Mouse (Mus musculus) embryo, embryonic 11 days (tissue): ENCODE data around the gene Nnmt.

ENCODE experiments used
- DNase-seq: peaks from one replicate; pipeline ENCODE4 v3.0.0-alpha.2; 2015

The Nnmt gene

DNA sequence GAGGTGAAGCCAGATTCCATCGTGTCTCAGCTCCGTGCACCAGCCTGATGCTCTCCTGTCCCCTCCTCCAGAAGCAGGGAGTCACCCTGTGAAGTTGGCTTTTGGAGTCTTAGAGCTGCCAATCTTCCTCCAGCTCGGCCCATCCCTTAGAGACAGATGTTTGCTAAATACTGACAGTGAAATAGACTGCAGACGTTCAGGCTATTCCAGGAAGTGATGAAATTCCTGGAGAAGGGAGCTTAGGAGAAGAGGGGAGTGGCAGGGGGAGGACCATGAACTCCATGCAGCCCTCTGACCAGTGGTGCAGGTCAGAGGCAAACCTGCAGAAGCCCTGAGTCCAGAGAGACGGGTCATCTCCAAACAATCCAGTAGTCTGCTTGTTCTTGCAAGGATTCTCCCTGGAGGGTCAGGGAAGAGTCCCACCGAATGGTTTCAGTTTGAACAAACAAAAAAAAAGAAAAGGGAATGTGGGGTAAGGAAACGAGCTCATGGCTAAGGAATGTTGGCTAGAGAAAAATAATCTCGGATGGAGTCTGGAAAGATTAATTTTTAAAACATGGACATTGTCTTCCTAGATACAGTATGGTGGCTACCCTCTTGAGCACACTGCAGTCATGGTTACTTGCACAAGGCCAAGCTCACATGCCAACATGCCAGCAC, at the start of gene Nnmt:
Gene Nnmt (minus strand): TSS at position 215 of the 660 bp plus-strand sequence.
- no peak for DNase-seq

DNA sequence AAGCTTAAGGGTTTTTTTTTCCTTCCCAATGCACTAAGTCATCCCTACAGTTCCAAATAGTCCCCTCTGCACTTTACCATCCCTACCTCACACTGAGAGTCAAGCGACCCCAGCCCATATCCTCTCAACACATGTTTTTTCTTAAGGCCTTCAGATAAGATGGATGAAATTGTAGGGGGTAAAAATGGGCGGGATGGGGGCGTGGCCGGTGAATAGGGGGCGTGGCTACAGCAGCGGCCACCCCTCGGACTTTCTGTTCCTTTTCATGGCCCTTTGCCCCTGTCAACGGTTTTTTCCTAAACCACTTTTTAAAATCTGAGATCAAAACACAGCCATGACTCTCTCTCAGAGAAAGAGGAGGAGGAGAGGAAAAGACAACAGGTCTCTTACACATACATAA, 49.8 kb upstream of the Nnmt start:
- no peak for DNase-seq

DNA sequence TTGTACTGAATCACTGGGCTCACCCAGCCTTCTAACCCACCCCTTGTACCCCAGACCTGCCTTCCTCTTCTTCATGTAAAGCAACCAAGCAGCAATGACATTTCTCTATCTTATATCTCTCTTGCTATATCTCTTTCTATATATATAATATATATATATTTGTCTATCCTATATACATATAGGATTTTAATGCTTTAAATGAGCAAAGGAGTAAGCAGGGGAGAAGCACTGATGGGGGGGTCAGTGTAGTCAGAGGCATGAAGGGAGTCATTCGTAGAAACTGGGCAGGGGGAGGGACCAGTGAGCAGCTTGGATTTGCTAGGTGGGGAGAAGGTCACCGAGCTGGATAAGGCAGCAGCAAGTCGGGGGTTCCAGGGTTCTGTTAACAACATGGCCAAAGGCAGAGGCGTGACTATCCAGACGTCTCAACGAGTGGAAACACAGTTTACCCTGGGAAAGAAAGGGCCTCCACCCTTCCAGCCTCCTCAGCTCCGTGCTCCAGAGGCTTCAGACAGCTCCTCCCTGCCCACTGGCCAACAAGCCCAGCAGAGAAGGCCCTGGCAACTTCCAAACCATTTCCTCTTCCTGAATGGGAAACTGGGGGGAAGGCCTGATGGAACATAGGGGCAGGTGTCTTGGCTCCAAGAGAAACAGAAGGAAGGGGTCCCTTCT, 48.6 kb upstream of the Nnmt start:
- no peak for DNase-seq

DNA sequence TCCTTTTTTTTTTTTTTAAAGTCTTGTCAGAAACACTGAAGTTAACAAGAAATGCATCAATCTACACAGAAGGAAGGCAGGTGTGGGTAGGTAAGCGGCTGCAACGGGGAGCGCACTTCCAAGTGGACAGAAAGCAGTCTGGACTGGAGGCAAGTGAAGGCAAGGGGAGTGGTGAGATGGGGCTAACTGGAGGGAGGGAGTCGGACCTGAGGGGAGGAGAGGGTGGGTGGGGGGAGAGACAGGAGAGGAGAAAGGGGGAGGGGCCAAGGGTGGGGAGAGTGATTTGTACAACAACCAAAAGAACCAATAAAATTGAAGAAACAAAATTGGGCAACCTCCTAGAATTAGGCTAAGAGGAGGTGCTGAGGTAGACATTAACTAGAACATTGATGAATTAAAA, 47.1 kb upstream of the Nnmt start:
- no peak for DNase-seq

DNA sequence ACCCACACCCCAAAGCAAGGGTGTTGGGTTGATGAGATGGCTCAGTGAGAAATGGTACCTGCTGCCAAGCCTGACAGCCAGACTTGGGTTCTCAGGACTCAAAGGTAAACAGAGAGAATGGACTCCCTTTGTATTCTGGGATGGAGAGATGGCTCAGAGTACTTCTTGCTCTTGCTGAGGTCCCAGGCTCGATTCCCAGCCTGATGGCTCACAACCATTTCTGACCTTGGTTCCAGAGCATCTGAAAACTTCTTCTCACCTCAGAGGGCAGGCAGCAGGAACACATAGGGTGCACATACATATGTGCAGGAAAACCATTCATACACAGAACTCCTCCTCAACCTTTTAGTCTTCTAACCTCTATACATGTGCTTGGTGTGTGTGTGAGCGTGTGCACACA, 45.9 kb upstream of the Nnmt start:
- DNase-seq, result no peak

DNA sequence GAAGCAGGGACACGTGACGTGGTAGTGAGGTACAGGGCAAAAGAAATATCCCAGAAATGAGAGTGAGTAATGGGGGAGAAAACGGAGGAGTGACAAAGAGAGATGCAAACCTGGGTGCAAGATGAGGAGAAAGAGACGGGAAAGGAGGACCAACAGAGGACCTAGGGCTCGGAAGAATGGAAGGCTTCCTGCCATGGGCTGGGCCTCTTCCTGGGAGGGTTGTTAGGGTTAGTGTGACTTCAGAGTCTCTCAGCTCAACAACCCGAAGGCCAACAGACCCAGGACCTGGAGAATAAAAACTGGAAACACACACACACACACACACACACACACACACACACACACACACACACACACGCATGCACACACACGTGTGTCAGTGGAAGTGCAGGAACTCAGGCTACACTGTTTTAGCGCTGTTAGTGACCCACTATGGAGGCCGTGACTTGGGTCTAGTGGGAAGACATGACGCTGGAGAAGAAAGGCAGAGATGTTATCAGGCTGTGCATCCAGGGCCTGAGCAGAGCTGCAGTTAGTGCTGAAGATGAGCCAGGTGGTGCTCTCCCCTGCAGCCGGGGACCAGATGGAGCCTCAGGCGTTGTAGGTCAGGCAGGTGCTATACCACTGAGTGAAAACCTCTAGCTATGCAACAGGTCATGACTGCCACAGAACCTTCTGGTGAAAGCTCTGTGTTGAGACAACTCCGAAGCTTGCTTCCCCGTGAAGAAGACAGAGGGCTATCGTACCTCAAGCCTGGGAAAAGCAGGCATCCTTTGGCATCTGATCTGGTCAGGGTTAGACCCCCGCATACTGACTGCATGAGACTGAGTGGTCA, 45.1 kb upstream of the Nnmt start:
- no peak for DNase-seq

DNA sequence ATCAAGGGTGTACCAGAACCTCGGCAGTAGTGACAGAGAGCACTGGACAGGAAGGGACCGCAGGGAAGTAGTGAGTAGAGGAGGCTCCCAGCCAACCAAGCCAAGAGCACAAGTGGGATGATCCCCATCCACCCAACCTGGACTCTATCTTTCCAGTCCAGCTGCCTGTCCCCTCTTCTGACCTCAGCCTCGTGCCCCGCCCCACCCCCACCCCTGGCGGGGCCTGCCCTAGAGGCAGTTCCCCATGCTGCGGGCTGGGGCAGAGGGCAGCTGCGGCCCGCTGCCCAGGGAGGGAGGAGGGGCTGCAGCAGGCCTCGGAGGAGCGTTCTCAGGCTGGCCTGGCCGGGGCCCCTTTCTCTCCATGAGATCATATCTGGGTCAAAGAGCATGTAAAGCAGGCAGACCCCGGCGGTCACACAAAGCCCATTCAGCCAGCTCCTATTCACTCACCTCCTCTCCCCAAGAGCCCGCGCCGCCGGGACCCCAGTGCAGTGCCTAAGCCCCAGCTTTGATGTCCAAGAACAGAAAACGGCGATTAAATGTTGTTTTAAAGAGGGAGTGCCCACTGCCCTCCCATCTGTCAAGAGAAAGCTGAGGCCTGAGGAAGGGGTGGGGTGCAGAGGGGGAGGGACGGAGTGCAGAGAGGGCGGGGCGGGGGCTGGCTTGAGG, 44.3 kb upstream of the Nnmt start:
- peak; percentile 89 for DNase-seq

DNA sequence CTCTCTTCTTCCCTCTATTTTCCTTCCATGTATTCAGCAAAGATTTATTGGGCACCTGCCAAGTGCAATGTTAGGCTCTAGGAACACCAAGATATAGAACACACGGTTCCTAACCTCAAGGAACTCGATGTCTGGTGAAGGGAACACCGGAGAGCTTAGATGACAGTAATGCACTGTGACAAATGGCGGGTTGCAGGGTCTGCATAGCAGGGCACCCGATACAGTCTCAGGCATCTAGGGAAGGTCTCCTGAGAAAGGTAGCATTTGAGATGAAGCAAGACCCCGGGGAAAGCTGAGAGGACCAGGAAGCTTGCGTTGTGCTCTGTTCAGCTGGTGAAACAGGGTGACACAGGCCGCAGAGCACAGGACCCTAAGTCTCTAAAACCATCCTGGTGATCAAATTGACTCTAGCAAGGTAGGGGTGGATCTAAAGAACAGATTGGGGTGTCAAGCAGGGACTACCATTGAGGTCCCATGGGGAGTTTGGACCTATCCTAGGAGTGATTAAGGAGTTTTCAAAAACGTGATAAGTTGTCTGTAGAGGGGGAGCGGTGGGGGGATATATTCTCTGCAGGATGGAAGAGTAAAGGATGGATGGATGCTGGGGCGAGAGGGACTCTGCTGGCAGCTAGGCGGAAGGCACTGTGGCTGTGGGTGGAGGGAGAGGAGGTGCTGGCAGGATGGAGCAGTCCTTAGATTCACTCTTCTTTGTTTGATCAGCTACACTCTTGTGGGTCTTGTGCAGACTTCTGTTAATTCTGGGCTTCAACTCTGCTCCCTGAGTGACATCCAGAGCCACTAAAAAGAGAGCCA, 43.5 kb upstream of the Nnmt start:
- DNase-seq, result no peak

DNA sequence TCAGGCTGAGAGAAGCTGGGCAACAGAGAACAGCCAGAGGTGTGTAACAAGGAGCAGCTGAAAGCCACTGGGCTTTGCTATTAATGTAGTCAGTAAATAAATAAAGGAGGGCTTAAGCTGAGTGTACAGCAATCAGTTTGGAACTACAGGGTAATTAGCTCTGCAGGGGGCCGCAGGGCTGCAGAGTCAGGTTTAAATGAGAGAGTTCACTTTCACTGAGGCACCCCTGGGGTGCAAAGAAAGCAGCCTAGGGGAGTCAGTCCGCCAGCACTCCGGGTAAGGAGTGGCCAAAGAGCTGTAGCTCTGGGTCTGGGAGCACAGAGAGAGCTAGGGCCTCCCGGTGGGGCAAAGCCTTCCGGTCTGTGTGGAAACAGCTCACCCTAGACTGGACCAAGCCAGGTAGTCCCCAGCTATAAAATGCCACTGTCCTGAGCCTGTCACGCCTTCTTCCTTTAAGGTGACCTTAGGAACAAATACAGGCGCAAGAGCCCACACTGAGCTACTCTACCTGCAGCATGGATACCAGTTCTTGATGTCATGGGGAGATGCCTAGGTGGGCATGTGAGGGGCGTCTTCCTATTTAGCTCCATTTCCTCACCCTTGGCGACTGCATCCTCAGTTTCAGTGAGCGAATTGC, 42.8 kb upstream of the Nnmt start:
- no peak for DNase-seq

DNA sequence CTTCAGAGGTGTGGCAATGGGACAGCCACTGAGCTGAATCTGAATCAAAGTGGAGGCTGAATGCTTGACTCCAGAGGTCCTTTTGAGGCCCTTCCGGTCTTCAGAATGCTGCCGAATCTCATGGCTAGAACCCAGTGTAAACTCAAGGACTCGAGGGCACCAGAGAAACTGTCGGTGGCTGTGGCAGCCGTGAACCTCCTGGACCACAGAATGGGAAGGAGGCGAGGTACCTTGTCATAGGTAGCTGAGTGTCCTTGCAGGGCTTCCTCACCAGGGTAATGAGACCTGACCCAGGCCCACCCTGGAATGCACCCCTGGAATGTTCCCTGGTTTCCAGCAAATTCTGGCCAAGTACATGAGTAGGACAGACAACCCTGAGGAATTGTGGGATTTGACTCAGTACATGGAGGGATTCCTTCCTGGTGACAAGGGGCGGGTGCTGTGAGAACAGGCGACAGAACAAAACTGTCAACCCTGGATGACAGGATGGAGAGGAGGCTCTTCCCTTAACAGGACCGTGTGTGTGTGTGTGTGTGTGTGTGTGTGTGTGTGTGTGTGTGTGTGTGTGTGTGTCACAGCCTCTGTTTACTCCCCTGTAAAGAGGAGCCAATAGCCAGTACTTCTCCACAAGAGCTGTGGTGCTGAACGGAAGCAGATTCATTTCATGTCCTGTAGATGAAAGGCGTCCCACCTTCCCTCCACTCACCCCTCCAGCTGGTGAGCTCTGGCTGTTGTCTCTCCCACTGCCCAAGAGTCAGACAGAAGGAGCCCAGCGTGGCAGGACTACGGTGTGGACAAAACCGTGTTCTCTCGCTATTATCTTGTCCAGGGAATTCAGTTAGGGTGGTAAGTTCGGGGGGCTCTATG, 42.1 kb upstream of the Nnmt start:
- no peak for DNase-seq

DNA sequence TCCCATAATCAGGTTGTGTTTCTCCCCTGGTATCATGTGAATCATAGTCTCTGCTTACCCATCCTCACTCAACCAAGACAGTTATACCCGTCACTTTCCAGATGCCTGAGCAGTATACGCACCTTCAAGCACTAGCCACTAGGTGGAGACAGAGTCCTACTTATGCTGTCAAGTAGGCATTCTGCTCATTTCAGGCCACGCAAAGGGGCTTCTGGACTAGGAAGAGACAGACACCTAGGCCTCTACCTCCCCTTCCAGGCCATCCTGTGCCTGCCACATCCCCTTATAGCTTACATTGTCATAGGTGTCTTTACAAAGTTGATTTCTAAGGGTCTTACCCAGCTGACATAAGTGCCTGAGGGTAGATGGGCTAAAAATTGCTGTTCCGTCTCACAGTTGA, 41.3 kb upstream of the Nnmt start:
- DNase-seq, result peak; percentile 90

DNA sequence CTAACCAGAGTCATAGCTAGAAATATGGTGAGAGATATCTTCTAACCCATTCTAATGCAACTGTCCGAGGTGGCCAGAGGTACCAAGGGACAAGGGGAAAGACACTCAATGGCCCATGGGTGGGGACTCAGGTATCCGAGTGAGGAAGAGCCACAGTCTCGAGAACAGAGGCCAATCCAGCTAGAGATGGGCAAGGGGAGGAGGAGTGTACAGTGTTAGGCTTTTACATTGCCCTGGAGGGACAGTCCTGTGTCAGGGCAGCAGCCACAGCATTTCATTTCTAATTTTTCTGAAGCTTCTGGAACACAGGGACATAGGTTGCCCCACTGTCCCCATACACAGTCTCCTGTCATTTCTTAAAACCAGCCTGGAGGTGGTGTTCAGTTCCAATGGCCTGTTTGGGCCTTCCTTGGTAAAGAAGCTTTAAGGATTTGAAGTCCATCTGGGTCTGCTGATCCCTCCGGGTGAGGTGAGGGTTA, 40.7 kb upstream of the Nnmt start:
- DNase-seq, result no peak

DNA sequence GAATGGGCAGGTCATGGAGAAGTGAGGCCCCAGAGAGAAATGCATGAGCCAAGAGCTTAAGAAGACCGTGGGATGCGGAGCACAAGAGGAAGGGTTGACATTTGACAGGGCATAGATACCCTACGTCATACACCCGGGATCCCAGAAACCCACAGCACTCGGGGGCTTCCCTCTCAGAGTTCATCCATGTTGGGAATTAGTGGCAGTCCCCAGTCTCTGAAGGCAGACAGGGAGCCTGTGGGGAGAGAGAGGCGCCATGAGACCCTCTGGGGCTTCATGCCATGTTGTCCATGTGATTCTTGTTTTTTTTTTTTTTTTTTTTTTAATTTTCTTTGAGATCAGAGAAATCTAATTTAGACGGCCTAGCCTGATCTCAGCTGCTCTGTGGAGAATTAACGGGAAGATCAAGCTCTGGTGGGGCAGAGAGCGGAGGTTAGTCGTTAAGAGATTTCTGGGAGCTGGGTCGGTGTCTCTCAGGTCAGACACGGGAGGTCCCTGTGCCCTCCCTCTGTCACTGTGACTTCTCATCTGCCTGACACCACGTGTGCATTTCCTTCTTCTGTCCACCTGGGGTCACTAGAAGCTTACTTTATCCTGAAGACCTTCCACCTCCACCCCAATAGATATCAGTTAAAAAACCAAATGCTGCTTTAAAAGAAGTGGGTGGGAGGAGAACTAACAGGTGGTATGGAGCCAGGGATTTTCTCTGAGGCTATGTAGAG, 40.1 kb upstream of the Nnmt start:
- peak; percentile 72 for DNase-seq

DNA sequence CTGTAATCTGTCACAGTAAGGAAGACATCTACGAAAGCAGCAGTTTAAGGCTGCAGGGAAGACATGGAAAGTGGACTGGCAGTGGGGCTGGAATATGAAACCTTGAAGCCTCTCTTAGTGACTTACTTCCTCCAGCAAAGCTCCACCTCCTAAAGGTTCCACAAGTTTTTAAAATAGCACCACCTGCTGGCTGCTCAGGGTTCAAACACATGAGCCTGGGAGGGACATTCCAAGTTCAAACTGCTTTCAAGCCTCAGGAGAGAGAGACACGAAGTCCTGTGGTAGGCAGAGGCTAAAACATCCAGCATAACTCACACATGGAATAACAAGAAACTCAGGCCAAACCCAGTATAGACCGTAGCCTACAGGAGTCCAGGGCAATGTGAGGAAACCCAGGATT, 39.4 kb upstream of the Nnmt start:
- DNase-seq, result no peak

DNA sequence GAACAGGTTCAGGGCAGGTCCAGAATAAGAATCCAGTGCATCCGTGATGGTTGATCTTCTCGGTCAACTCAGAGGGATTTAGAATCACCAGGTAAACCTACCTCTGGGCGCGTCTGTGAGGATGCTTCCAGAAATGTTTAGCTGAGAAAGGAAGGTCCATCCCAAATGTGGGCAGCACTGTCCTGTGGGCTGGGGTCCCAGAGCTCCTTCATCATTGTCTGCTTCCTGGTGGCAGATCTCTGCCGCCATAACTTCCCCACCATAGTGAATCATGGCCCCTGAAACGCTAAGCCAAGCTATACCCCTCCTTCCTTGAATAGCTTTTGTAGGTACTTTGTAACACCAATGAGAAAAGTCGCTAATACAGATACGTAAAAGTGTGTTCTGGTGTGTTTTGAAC, 36.7 kb upstream of the Nnmt start:
- DNase-seq, result no peak

DNA sequence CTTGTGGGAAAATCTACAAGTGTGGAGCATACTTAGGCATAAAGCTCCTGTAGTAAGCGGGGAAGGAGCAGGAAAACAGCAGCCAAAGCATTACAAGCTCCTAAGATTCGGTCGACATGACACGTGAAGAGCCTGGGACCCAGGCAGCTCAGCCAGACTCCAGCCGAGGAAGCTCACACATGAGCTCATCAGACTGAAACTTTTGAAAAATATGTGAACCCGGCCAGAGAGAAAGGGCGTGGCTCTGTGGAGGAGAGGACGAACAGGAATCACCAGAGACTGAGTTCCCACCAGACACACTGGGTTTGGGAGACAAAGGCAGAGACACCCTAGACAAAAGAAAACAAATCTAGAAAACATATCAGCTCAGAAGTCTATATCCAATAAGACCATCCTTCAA, 35.9 kb upstream of the Nnmt start:
- DNase-seq, result no peak

DNA sequence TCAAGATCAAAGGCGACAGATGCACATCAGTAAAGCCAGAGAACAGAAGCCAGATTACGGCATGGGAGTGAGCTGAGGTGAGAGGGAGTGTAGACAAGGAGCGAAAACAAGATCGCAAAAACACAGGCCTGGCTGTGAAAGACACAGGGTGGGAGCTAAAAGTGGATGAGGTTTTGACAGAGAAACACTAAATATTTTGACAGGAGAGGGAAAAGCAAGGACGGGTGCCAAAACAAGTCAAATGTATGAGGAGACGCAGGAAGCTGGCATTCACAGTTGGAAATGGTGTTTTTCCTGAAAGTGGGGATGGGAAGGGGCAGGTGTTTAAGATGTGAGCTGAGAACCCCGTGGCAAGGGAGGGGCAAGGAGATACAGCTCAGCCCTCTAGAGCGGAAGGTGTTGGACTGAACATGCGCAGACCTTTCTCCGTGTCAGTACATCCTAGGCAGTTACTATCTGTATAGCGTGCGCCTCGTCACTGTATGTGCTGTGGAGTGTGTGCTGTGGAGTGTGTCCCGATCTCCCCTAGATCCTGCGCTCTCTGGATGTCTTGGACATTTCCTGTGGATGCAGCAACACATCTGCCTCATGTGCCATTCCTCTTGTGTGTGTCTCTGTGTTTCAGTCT, 33.3 kb upstream of the Nnmt start:
- no peak for DNase-seq

DNA sequence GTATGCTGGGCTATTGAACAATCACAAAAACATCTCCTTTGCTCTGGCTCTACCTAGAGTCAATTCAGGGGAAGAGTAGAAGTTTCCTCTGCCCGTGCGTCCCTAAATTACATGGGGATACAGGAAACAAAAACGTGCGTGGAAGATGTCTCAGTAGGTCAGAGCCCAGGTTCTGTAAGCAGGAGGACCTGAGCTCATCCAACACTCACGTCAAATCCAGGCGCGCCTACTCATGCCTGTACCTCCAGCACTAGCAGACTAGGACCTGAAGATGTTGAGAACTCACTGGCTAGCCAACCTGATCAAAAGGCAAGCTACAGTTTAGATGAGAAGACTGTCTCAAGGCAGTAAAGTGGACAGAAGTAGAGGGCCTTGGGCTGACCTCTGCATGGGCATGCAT, 32.2 kb upstream of the Nnmt start:
- no peak for DNase-seq

DNA sequence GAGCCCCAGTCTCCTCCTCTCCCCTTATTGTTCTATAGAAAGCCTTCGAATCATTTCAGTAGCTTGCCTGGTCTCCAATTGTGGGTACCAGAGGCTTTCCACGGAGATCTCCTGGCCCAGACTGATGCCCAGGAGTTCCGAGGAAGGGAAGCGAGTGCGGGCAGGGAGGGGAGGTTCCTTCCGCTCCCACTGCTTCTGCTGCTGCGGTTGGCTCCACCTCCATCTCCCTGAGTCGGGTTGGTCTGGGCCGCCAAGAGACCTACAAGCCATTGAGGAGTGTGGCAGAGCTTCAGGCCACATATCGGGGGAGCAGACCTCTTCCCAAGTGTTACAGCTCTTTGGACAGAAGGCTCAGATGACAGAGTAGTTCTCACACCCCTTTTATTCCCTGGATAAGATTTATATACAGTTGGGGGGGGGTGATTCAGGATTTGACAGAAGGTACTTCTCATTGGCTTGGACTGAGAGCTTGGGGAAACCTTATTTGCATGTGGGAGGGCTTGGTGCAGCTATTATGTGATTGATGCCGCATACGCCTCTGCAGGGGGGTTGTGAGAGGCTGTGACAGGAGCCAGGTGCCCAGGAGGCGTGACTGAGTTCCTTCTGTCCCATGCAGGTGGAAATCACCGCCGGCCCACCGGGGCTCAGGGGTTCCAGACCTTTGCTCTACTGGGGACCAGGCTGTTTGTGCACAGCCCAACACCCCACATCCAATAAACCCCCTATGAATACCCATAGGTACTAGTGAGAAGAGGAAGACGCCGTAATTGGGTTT, 30.8 kb upstream of the Nnmt start:
- DNase-seq, result no peak
